Mouse (Mus musculus): Measurements from ENCODE around the gene Ptprj. TPM values are rescaled to one million over a fixed set of nuclear protein-coding genes. Genes with fewer than 3 reads are reported as not detected.

Gene Ptprj
- total and polyA plus RNA-seq, 2 experiments from 2014 or later = 4.7 to 37.8 TPM

DNA sequence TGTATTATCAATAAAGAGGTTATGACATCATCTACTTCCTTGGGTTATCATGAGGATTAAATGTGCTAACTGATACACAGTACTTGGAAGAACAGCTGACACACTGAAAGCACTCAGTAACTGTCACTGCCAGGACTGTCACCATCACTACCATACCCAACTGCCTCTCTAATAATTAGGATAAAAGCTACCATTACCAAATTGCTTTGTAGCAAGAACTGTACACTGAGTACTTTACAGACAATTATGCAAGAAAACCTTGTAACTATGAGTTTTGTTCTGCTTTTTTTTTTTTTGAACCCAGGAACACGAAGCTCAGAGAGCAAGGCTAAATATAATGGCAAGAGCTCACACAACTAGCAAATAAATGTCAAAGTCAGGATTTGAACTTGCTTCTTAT, 58.5 kb downstream of the Ptprj start:
- no peaks in the 10 kb centered on the region for H3K27me3 ChIP-seq (ENCODE audit: insufficient read depth, low read length)
- no peaks in the 10 kb centered on the region for H3K9me3 ChIP-seq (ENCODE audit: low read length)
- no peak overlapping the region for H3K4me3 ChIP-seq (ENCODE audit: low read length)
- TF ChIP-seq CTCF (IDR thresholded peaks at IDR 0.05; ENCODE audit: low read depth) = no peak
- no peaks in the 10 kb centered on the region for H3K36me3 ChIP-seq (ENCODE audit: insufficient read depth, low read length)
- H3K27ac ChIP-seq = no peak overlapping the region
- H3K4me2 ChIP-seq (ENCODE audit: low read depth, low read length) = no peak overlapping the region
- H3K9ac ChIP-seq (replicated peaks; ENCODE audit: low read length) = no peak overlapping the region
- DNase-seq (ENCODE audit: low spot score) (no peak), ATAC-seq (no peak)
- 74% methylated on average over 1 of the region's 1 CpGs for WGBS
- no peaks in the 10 kb centered on the region; the same call in 1 of the 2 replicates for H3K4me1 ChIP-seq (ENCODE audit: insufficient read depth, low read length)

DNA sequence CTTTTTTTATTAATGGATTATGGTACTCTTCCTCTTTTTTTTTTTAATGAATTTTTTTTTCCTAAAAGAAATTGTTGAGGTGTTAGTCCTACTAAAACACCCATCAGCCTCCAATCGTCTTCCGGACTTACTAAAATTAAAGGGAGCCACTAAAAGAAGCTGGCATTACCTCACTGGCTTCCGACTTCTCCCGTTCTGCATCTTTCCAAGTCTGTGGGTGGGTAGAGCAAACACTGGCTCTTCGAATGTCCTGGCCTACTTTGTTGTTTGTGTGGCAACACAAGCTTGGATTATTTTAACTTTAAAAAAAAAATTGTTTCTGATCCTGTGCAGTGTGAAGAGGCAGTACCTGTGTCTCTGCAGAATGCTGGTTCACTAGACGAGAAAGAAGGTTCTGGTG, 62.2 kb downstream of the Ptprj start:
- WGBS = 84% methylated on average over 6 of the region's 6 CpGs
- no peaks in the 10 kb centered on the region for H3K9me3 ChIP-seq (ENCODE audit: low read length)
- H3K4me3 ChIP-seq (ENCODE audit: low read length) = no peak overlapping the region
- H3K27me3 ChIP-seq (ENCODE audit: insufficient read depth, low read length) = no peaks in the 10 kb centered on the region
- no peaks in the 10 kb centered on the region for H3K36me3 ChIP-seq (ENCODE audit: insufficient read depth, low read length)
- no peaks in the 10 kb centered on the region for H3K4me1 ChIP-seq (ENCODE audit: insufficient read depth, low read length)
- no peak for TF ChIP-seq CTCF (IDR thresholded peaks at IDR 0.05; ENCODE audit: low read depth)
- H3K27ac ChIP-seq = no peak overlapping the region
- no peak overlapping the region for H3K9ac ChIP-seq (replicated peaks; ENCODE audit: low read length)
- no peak for DNase-seq (ENCODE audit: low spot score)
- no peak overlapping the region for H3K4me2 ChIP-seq (ENCODE audit: low read depth, low read length)
- ATAC-seq = no peak

DNA sequence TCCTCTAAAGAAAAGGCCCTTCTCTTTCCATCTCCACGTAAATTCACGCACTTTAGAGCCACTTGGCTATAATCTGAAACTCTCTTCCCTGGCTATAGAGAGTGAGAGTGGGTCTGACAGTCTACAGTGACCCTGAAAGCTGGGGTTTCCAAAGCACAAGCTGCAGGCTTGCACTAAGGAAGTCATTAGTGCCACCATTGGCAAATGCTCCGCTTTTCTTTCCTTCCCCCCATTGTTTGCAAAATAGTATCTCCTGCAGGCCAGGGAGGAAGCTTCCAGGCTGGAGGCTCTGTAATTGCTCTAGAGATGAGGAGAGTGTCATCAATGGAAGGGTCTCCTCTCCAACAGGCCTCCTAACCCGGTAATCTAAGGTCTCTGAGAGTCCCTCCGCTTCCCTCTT, 65.5 kb downstream of the Ptprj start:
- H3K9ac ChIP-seq (replicated peaks; ENCODE audit: low read length) = no peak overlapping the region
- ATAC-seq (no peak), DNase-seq (ENCODE audit: low spot score) (no peak)
- H3K27ac ChIP-seq = no peak overlapping the region
- no peaks in the 10 kb centered on the region for H3K36me3 ChIP-seq (ENCODE audit: insufficient read depth, low read length)
- H3K4me2 ChIP-seq (ENCODE audit: low read depth, low read length) = no peak overlapping the region
- 73% methylated on average over 5 of the region's 5 CpGs for WGBS
- no peaks in the 10 kb centered on the region for H3K27me3 ChIP-seq (ENCODE audit: insufficient read depth, low read length)
- no peaks in the 10 kb centered on the region for H3K9me3 ChIP-seq (ENCODE audit: low read length)
- H3K4me3 ChIP-seq (ENCODE audit: low read length) = no peak overlapping the region
- TF ChIP-seq CTCF (IDR thresholded peaks at IDR 0.05; ENCODE audit: low read depth) = no peak
- H3K4me1 ChIP-seq (ENCODE audit: insufficient read depth, low read length) = no peaks in the 10 kb centered on the region

DNA sequence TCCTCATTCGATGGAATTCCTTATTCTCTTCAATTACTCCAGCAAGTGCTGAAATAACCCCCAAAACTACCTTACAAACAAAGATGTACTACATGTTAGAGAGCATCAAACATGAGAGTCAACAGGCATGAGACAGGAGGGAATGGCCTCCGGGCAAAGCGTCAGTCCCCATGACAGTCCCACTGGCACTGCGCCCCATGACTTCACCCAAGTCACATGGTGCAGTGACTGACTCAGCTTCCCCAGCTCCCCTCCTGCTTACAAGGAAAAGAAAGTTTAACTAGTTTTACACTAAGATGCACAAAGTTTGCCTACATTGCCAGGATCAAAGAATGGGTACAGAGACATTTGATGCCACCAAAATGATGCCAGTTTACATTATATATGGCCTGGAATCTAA, 71.2 kb downstream of the Ptprj start:
- Histone ChIP-seq H3K36me3 (ENCODE audit: insufficient read depth, low read length) (no peaks in the 10 kb centered on the region), H3K9me3 (ENCODE audit: low read length) (no peaks in the 10 kb centered on the region), H3K27ac (no peak overlapping the region), H3K4me1 (ENCODE audit: insufficient read depth, low read length) (0 out of 2 replicates have a peak, but pooled peaks cover 10% of the 10 kb centered on the region), H3K4me2 (ENCODE audit: low read depth, low read length) (no peak overlapping the region), H3K27me3 (ENCODE audit: insufficient read depth, low read length) (no peaks in the 10 kb centered on the region), H3K9ac (replicated peaks; ENCODE audit: low read length) (no peak overlapping the region), H3K4me3 (ENCODE audit: low read length) (no peak overlapping the region)
- TF ChIP-seq CTCF (IDR thresholded peaks at IDR 0.05; ENCODE audit: low read depth) = no peak
- ATAC-seq = no peak
- 84% methylated on average over 4 of the region's 4 CpGs for WGBS
- DNase-seq (ENCODE audit: low spot score) = no peak

DNA sequence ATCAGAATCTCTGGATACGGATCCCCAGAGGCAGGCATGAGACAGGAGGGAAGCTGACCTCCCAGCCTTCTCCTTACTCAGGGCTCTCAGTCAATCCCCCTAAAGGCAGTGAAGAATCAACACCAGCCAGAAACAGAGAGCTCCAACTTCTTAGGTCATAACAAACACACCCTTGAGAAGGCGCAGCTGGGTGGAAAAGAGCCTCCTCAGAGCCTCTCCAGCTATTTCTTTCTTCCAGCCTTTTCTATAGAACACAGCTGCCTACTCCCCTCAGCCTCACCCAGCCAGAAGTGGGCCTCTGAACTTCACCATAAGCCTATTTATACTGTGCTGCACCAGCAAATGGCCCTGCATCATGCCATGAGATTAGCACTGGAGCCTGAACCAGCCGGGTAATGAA, 74.3 kb downstream of the Ptprj start:
- Histone ChIP-seq H3K27ac (no peak overlapping the region), H3K4me1 (ENCODE audit: insufficient read depth, low read length) (0 out of 2 replicates have a peak, but pooled peaks cover 16% of the 10 kb centered on the region), H3K36me3 (ENCODE audit: insufficient read depth, low read length) (no peaks in the 10 kb centered on the region), H3K4me2 (ENCODE audit: low read depth, low read length) (no peak overlapping the region), H3K4me3 (ENCODE audit: low read length) (no peak overlapping the region), H3K27me3 (ENCODE audit: insufficient read depth, low read length) (no peaks in the 10 kb centered on the region), H3K9me3 (ENCODE audit: low read length) (no peaks in the 10 kb centered on the region), H3K9ac (replicated peaks; ENCODE audit: low read length) (no peak overlapping the region)
- 62% methylated on average over 3 of the region's 3 CpGs for WGBS
- ATAC-seq (no peak), DNase-seq (ENCODE audit: low spot score) (no peak)
- no peak for TF ChIP-seq CTCF (IDR thresholded peaks at IDR 0.05; ENCODE audit: low read depth)

DNA sequence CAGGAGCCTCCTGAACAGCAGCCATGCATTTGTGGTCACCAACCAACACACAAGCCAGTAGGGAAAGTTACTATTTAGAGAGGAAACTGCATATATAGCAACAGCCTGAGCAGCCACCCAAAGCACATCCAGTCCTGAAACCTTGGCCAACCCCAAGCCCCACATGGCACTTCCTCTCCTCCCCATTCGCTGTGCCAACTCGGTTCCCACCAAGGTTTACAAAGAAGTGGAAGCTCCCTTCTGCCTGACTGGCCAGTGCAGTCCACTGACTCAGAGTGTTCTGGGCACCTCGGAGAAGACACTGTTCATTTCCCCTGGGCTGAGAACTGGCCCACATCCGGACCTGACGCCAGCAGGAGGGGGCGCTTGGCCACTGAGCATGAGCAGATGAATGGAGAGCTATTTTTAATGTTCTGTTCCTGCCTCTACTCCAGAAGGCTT, 75.7 kb downstream of the Ptprj start:
- no peak for TF ChIP-seq CTCF (IDR thresholded peaks at IDR 0.05; ENCODE audit: low read depth)
- Histone ChIP-seq H3K36me3 (ENCODE audit: insufficient read depth, low read length) (no peaks in the 10 kb centered on the region), H3K4me2 (ENCODE audit: low read depth, low read length) (no peak overlapping the region), H3K27ac (peak overlapping the region; percentile 41; the same call in 1 of the 2 replicates), H3K9ac (replicated peaks; ENCODE audit: low read length) (no peak overlapping the region), H3K27me3 (ENCODE audit: insufficient read depth, low read length) (no peaks in the 10 kb centered on the region), H3K9me3 (ENCODE audit: low read length) (no peaks in the 10 kb centered on the region), H3K4me3 (ENCODE audit: low read length) (no peak overlapping the region), H3K4me1 (ENCODE audit: insufficient read depth, low read length) (peaks cover 21% of the 10 kb centered on the region; the same call in 1 of the 2 replicates)
- 52% methylated on average over 6 of the region's 6 CpGs for WGBS
- peak; percentile 87 for ATAC-seq
- peak; percentile 68 for DNase-seq (ENCODE audit: low spot score)

DNA sequence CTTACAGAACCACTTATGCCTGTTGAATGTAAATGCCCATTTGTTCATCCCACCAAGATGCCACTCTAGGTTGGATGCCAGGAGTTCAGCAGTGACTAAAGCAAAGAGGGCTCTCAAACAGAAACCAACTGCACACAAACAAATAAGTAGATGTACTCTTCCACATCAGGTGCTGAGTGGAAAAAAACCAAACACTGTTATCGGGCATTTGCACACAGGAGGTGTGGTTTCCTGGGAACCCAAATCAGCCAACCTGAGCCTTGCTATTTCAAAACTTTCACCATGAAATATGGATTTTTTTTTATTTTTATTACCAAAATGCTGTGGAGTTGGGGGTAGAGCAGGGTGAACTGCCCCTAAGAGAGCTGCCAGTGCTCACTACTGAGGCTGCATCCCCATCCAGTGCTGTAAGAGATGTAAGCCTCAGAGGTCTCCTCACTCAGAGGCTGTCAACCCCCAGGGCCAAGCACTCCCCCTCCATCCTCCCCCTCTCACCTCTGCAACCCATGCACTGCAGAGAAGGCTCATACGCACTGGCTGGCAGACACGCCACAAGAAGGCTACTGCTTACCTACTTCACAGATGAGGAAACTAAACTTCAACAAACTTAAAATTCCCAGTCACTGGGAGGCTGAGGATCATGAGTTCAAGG, 77.1 kb downstream of the Ptprj start:
- DNase-seq (ENCODE audit: low spot score) (no peak), ATAC-seq (no peak)
- Histone ChIP-seq H3K9ac (replicated peaks; ENCODE audit: low read length) (no peak overlapping the region), H3K4me2 (ENCODE audit: low read depth, low read length) (no peak overlapping the region), H3K27me3 (ENCODE audit: insufficient read depth, low read length) (no peaks in the 10 kb centered on the region), H3K4me3 (ENCODE audit: low read length) (no peak overlapping the region), H3K9me3 (ENCODE audit: low read length) (no peaks in the 10 kb centered on the region), H3K4me1 (ENCODE audit: insufficient read depth, low read length) (peaks cover 21% of the 10 kb centered on the region; the same call in 1 of the 2 replicates), H3K27ac (no peak overlapping the region), H3K36me3 (ENCODE audit: insufficient read depth, low read length) (no peaks in the 10 kb centered on the region)
- WGBS = 84% methylated on average over 3 of the region's 3 CpGs
- TF ChIP-seq CTCF (IDR thresholded peaks at IDR 0.05; ENCODE audit: low read depth) = no peak
